9 mouse cellular contexts compared by ENCODE assay signal in genomic region chr1:125370779-125371178, GRCm38 (mm10).
DNase-seq lines count a peak whose midpoint lies in the region; ATAC-seq and TF ChIP-seq lines count a peak whose summit lies in the region.
"Had no signal": no experiment of that assay in that cellular context is flagged by ENCODE, and none has a peak within 500 bp of the region (broad histone marks: within the 10 kb centered on the region; RNA-seq: fewer than 3 reads in every experiment).

No protein-coding gene starts in this region.

- no peaks in the 10 kb centered on the region for H3K9me3 ChIP-seq in E14TG2a.4 (ENCODE audit: low read length)
- no peaks in the 10 kb centered on the region for H3K9me3 ChIP-seq in kidney, embryonic 14.5 days (ENCODE audit: control insufficient read depth, low read length)
- H3K9me3 ChIP-seq in liver, embryonic 14.5 days (ENCODE audit: control insufficient read depth, low read length) = no peaks in the 10 kb centered on the region
- H3K9me3 ChIP-seq in neural tube, embryonic 13.5 days = no peaks in the 10 kb centered on the region
- H3K9me3 ChIP-seq: heart, embryonic 13.5 days had no signal

- 0 out of 2 replicates have a peak, but pooled peaks have one; percentile 49 for ATAC-seq in kidney, embryonic 14.5 days (ENCODE audit: low FRiP score, low TSS enrichment)
- no peak for ATAC-seq in liver, embryonic 14.5 days (ENCODE audit: insufficient read depth)
- peak; percentile 64; the same call in 1 of the 2 replicates for ATAC-seq in neural tube, embryonic 13.5 days (ENCODE audit: low read depth)

- TF ChIP-seq EP300 in liver, embryonic 14.5 days (IDR thresholded peaks at IDR 0.05; ENCODE audit: low read depth) = no peak

- H3K27me3 ChIP-seq in E14TG2a.4 (ENCODE audit: insufficient read depth, low read length) = no peaks in the 10 kb centered on the region
- no peaks in the 10 kb centered on the region for H3K27me3 ChIP-seq in kidney, embryonic 14.5 days (ENCODE audit: control insufficient read depth, insufficient read depth, low read length)
- no peaks in the 10 kb centered on the region for H3K27me3 ChIP-seq in liver, embryonic 14.5 days (ENCODE audit: control insufficient read depth, insufficient read depth, low read length)
- no peaks in the 10 kb centered on the region for H3K27me3 ChIP-seq in neural tube, embryonic 13.5 days
- H3K27me3 ChIP-seq: heart, embryonic 13.5 days had no signal

- peak; percentile 40 for DNase-seq in adrenal gland, adult 2 months
- peak; percentile 87 for DNase-seq in embryo, embryonic 10 days (ENCODE audit: low spot score)
- DNase-seq in gastrocnemius, postnatal 25 days = peak; percentile 11
- peak; percentile 20 to 24 (median 23) for DNase-seq in liver, embryonic 14.5 days (ENCODE audit: low read depth in 3 of 3, low spot score in 3 of 3)
- DNase-seq in thymus, postnatal 0 days (ENCODE audit: low spot score) = peak; percentile 73

- peak; percentile 77 for TF ChIP-seq CTCF in E14TG2a.4 (conservative IDR thresholded peaks at IDR 0.05; ENCODE audit: low read length)
- peak; percentile 86 for TF ChIP-seq CTCF in liver, embryonic 14.5 days (IDR thresholded peaks at IDR 0.05; ENCODE audit: low read depth)

- H3K4me3 ChIP-seq in E14TG2a.4 (replicated peaks; ENCODE audit: low read length) = no peak overlapping the region
- no peak overlapping the region for H3K4me3 ChIP-seq in kidney, embryonic 14.5 days (ENCODE audit: low read length)
- H3K4me3 ChIP-seq in liver, embryonic 14.5 days (ENCODE audit: insufficient read depth in 1 of 2, low read depth in 2 of 2, low read length in 2 of 2) = no peak overlapping the region
- H3K4me3 ChIP-seq in neural tube, embryonic 13.5 days = no peak overlapping the region
- H3K4me3 ChIP-seq: heart, embryonic 13.5 days had no signal

- no peak overlapping the region for H3K4me2 ChIP-seq in kidney, embryonic 14.5 days (replicated peaks; ENCODE audit: low read depth, low read length)
- no peak overlapping the region for H3K4me2 ChIP-seq in liver, embryonic 14.5 days (ENCODE audit: low read depth)
- H3K4me2 ChIP-seq in neural tube, embryonic 13.5 days = no peak overlapping the region
- H3K4me2 ChIP-seq: heart, embryonic 13.5 days had no signal

- no peaks in the 10 kb centered on the region for H3K4me1 ChIP-seq in E14TG2a.4 (replicated peaks; ENCODE audit: low read depth, low read length)
- H3K4me1 ChIP-seq in kidney, embryonic 14.5 days (ENCODE audit: control insufficient read depth, insufficient read depth, low read length) = no peaks in the 10 kb centered on the region
- H3K4me1 ChIP-seq in liver, embryonic 14.5 days (replicated peaks; ENCODE audit: control insufficient read depth in 2 of 2, insufficient read depth in 2 of 2, low read length in 1 of 2) = no peaks in the 10 kb centered on the region
- H3K4me1 ChIP-seq in neural tube, embryonic 13.5 days (replicated peaks) = no peaks in the 10 kb centered on the region
- H3K4me1 ChIP-seq: heart, embryonic 13.5 days had no signal

- H3K36me3 ChIP-seq in E14TG2a.4 (ENCODE audit: insufficient read depth, low read length) = no peaks in the 10 kb centered on the region
- H3K36me3 ChIP-seq in kidney, embryonic 14.5 days (ENCODE audit: control insufficient read depth, insufficient read depth, low read length) = no peaks in the 10 kb centered on the region
- H3K36me3 ChIP-seq in liver, embryonic 14.5 days (replicated peaks; ENCODE audit: control insufficient read depth, insufficient read depth, low read depth) = no peaks in the 10 kb centered on the region
- no peaks in the 10 kb centered on the region for H3K36me3 ChIP-seq in neural tube, embryonic 13.5 days
- H3K36me3 ChIP-seq: heart, embryonic 13.5 days had no signal

- WGBS in kidney, embryonic 14.5 days = 36% methylated on average over 6 of the region's 6 CpGs
- 23% methylated on average over 6 of the region's 6 CpGs for WGBS in liver, embryonic 14.5 days (ENCODE audit: insufficient replicate concordance)
- 36% methylated on average over 6 of the region's 6 CpGs for WGBS in neural tube, embryonic 13.5 days

- no peak overlapping the region for H3K27ac ChIP-seq in kidney, embryonic 14.5 days (ENCODE audit: low read depth, low read length)
- no peak overlapping the region for H3K27ac ChIP-seq in liver, embryonic 14.5 days
- no peak overlapping the region for H3K27ac ChIP-seq in neural tube, embryonic 13.5 days (replicated peaks)
- H3K27ac ChIP-seq: heart, embryonic 13.5 days had no signal

- H3K9ac ChIP-seq in kidney, embryonic 14.5 days (ENCODE audit: low read depth, low read length) = no peak overlapping the region
- H3K9ac ChIP-seq in liver, embryonic 14.5 days (replicated peaks) = no peak overlapping the region
- H3K9ac ChIP-seq in neural tube, embryonic 13.5 days = no peak overlapping the region
- H3K9ac ChIP-seq: heart, embryonic 13.5 days had no signal

Comparison
In these comparisons a context has a peak if more than half of its experiments do, and no peak if none do; other contexts are left out.
1. DNase-seq: peak in every context shown above with its lines; median percentile 87 in embryo, embryonic 10 days; 73 in thymus, postnatal 0 days; 40 in adrenal gland, adult 2 months; 23 in liver, embryonic 14.5 days; 11 in gastrocnemius, postnatal 25 days.